Mouse (Mus musculus): Measurements from ENCODE around the gene Grhl3. TPM values are rescaled to one million over a fixed set of nuclear protein-coding genes. Genes with fewer than 3 reads are reported as not detected.

Grhl3 gene
- polyA plus RNA-seq, 1 experiment: 0.28 TPM

DNA sequence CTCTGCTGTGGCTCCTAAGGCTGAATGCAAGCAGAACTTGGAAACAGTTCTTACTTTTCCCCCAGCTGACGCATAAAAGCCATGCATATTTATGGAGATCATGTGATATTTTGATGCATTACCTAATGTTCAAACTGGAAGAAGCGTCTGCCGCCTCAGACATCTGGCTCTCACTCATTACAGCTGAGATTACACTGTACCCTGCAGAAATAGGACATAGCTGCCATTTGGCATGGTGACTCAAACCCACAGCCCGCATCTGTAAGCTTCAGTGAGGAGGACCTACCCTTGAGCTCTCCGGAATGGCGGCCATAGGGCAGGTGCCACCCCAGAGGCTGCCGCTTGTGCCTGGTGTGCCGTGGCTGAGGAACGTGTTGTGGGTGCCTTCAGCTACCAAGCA is 42.2 kb downstream of the Grhl3 start:
- TF ChIP-seq CTCF (conservative IDR thresholded peaks at IDR 0.05; ENCODE audit: insufficient read depth, insufficient read length, low read depth, low read length) (no peak), POLR2A (IDR thresholded peaks at IDR 0.05; ENCODE audit: low read depth, low read length) (no peak)
- Histone ChIP-seq H3K27ac (ENCODE audit: insufficient read depth, low read depth, low read length) (no peak overlapping the region), H3K36me3 (ENCODE audit: control insufficient read depth, insufficient read depth, low read length) (no peaks in the 10 kb centered on the region), H3K4me3 (ENCODE audit: insufficient read depth, low read depth, low read length) (no peak overlapping the region), H3K27me3 (replicated peaks; ENCODE audit: control insufficient read depth, insufficient read depth, low read length) (no peaks in the 10 kb centered on the region), H3K4me1 (ENCODE audit: control insufficient read depth, insufficient read depth, low read length) (no peaks in the 10 kb centered on the region)
- no peak for DNase-seq
- WGBS: 86% methylated on average over 9 of the region's 9 CpGs

DNA sequence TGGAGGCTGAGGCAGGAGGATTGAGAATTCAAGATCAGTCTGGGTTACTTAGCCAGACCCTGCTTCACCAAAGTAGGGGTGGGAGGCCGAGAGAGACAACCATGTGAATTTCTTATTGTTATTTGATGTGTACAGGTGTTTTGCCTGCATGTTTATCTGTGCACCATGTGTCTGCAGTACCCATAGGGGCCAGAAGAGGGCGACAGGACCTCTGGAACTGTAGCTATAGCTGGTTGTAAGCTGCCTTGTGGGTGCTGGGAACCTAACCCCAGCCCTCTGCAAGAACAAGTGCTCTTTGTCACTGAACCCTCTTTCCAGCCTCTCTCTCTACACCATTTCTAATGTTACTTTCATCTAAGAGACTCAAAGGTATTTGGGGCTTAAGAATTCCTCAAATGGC is 43.2 kb downstream of the Grhl3 start:
- no peaks in the 10 kb centered on the region for H3K27me3 ChIP-seq (replicated peaks; ENCODE audit: control insufficient read depth, insufficient read depth, low read length)
- WGBS: 67% methylated on average over 2 of the region's 2 CpGs
- no peaks in the 10 kb centered on the region for H3K4me1 ChIP-seq (ENCODE audit: control insufficient read depth, insufficient read depth, low read length)
- TF ChIP-seq CTCF (conservative IDR thresholded peaks at IDR 0.05; ENCODE audit: insufficient read depth, insufficient read length, low read depth, low read length) (no peak), POLR2A (IDR thresholded peaks at IDR 0.05; ENCODE audit: low read depth, low read length) (no peak)
- H3K4me3 ChIP-seq (ENCODE audit: insufficient read depth, low read depth, low read length): no peak overlapping the region
- H3K27ac ChIP-seq (ENCODE audit: insufficient read depth, low read depth, low read length): no peak overlapping the region
- H3K36me3 ChIP-seq (ENCODE audit: control insufficient read depth, insufficient read depth, low read length): no peaks in the 10 kb centered on the region
- no peak for DNase-seq

DNA sequence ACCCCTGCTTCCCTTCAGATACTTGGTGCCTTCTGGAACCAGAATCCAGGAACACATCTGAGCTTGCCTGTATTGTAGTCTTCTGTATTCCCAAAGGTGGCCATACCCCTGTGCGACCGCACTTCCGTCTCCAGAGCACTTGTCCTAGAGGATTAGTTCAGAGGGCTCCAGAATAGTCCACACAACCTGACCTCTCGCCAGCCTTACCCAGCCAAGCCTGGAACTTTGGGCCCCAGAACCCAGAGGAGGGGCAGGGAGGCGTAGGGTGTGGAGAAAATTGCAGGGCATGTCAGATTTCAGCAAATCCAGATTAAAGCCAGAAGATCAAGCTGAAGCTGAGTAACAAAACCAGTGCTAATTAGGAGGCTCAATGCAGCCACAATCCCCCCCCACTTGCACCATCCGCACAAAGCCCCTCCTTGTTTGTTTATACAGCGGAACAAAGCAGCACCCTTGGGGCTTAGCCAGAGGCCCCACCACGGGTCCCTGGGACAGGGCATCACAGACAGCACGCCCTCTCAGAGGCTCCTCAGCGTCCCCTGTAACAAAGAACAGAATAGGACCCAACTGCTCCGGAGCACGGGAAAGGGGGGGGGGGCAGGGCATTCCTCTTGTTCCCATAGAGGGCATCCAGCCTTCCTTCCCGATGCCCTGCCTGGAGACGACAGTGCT is 47.3 kb downstream of the Grhl3 start:
- WGBS: 51% methylated on average over 14 of the region's 14 CpGs
- Histone ChIP-seq H3K27ac (ENCODE audit: insufficient read depth, low read depth, low read length) (no peak overlapping the region), H3K27me3 (replicated peaks; ENCODE audit: control insufficient read depth, insufficient read depth, low read length) (no peaks in the 10 kb centered on the region), H3K36me3 (ENCODE audit: control insufficient read depth, insufficient read depth, low read length) (no peaks in the 10 kb centered on the region), H3K4me3 (ENCODE audit: insufficient read depth, low read depth, low read length) (no peak overlapping the region), H3K4me1 (ENCODE audit: control insufficient read depth, insufficient read depth, low read length) (no peaks in the 10 kb centered on the region)
- DNase-seq: no peak
- TF ChIP-seq POLR2A (IDR thresholded peaks at IDR 0.05; ENCODE audit: low read depth, low read length) (no peak), CTCF (conservative IDR thresholded peaks at IDR 0.05; ENCODE audit: insufficient read depth, insufficient read length, low read depth, low read length) (no peak)

DNA sequence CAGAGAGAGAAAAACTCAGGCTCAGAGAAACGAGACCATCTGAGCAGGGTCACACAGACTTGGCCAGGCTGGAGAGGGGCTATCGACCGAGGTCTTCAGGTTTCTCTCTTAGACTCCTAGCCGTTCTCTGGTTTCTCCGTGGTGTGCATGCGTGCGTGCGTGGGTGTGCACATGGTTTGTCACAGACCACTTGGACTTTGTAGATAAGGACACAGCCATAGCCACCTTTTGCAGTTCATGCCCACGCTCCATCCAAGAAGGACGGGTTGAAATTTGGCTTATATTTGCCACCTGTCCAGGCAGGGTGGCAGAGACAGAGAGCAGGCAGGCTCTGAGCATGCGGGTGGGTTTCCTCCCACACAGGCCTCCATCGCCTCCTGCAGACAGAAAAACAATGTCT is 48.4 kb downstream of the Grhl3 start:
- Histone ChIP-seq H3K4me3 (ENCODE audit: insufficient read depth, low read depth, low read length) (no peak overlapping the region), H3K36me3 (ENCODE audit: control insufficient read depth, insufficient read depth, low read length) (no peaks in the 10 kb centered on the region), H3K4me1 (ENCODE audit: control insufficient read depth, insufficient read depth, low read length) (no peaks in the 10 kb centered on the region), H3K27me3 (replicated peaks; ENCODE audit: control insufficient read depth, insufficient read depth, low read length) (no peaks in the 10 kb centered on the region), H3K27ac (ENCODE audit: insufficient read depth, low read depth, low read length) (no peak overlapping the region)
- no peak for TF ChIP-seq CTCF (conservative IDR thresholded peaks at IDR 0.05; ENCODE audit: insufficient read depth, insufficient read length, low read depth, low read length)
- TF ChIP-seq POLR2A (IDR thresholded peaks at IDR 0.05; ENCODE audit: low read depth, low read length): no peak
- no peak for DNase-seq
- WGBS: 65% methylated on average over 12 of the region's 12 CpGs

GRCm38 (mm10) chr4:135523939-135524338 is 49.5 kb downstream of the Grhl3 start:
- DNase-seq: no peak
- TF ChIP-seq CTCF (conservative IDR thresholded peaks at IDR 0.05; ENCODE audit: insufficient read depth, insufficient read length, low read depth, low read length) (no peak), POLR2A (IDR thresholded peaks at IDR 0.05; ENCODE audit: low read depth, low read length) (no peak)
- Histone ChIP-seq H3K27me3 (replicated peaks; ENCODE audit: control insufficient read depth, insufficient read depth, low read length) (no peaks in the 10 kb centered on the region), H3K27ac (ENCODE audit: insufficient read depth, low read depth, low read length) (no peak overlapping the region), H3K36me3 (ENCODE audit: control insufficient read depth, insufficient read depth, low read length) (no peaks in the 10 kb centered on the region), H3K4me3 (ENCODE audit: insufficient read depth, low read depth, low read length) (no peak overlapping the region), H3K4me1 (ENCODE audit: control insufficient read depth, insufficient read depth, low read length) (no peaks in the 10 kb centered on the region)
- 24% methylated on average over 7 of the region's 7 CpGs for WGBS

GRCm38 (mm10) chr4:135520421-135520820 is 53.0 kb downstream of the Grhl3 start:
- no peaks in the 10 kb centered on the region for H3K27me3 ChIP-seq (replicated peaks; ENCODE audit: control insufficient read depth, insufficient read depth, low read length)
- H3K4me3 ChIP-seq (ENCODE audit: insufficient read depth, low read depth, low read length): no peak overlapping the region
- no peak overlapping the region for H3K27ac ChIP-seq (ENCODE audit: insufficient read depth, low read depth, low read length)
- TF ChIP-seq CTCF (conservative IDR thresholded peaks at IDR 0.05; ENCODE audit: insufficient read depth, insufficient read length, low read depth, low read length) (no peak), POLR2A (IDR thresholded peaks at IDR 0.05; ENCODE audit: low read depth, low read length) (no peak)
- no peaks in the 10 kb centered on the region; the same call in 1 of the 2 replicates for H3K4me1 ChIP-seq (ENCODE audit: control insufficient read depth, insufficient read depth, low read length)
- 79% methylated on average over 9 of the region's 9 CpGs for WGBS
- DNase-seq: no peak
- no peaks in the 10 kb centered on the region for H3K36me3 ChIP-seq (ENCODE audit: control insufficient read depth, insufficient read depth, low read length)

DNA sequence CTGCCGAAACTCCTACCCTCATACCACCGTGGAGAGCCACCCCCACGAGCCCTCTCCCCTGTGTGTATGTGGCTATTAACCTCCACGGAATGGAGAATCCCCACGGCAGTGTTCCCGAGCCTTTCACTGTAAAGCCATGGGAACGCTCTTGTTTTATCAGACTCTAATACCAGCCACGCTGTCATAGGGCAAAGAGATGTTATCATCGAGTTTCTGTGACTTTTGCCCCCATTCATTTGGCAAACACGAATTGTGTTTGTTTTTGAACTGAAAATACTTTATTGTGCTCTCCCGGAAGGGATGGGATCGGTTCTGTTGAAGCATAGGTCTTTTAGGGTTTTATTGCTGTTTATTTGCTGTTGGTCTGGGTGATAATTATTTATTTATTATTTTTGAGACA is 55.3 kb downstream of the Grhl3 start:
- Histone ChIP-seq H3K27ac (ENCODE audit: insufficient read depth, low read depth, low read length) (no peak overlapping the region), H3K27me3 (replicated peaks; ENCODE audit: control insufficient read depth, insufficient read depth, low read length) (no peaks in the 10 kb centered on the region), H3K4me1 (ENCODE audit: control insufficient read depth, insufficient read depth, low read length) (no peaks in the 10 kb centered on the region; the same call in 1 of the 2 replicates), H3K4me3 (ENCODE audit: insufficient read depth, low read depth, low read length) (no peak overlapping the region), H3K36me3 (ENCODE audit: control insufficient read depth, insufficient read depth, low read length) (no peaks in the 10 kb centered on the region)
- no peak for DNase-seq
- TF ChIP-seq POLR2A (IDR thresholded peaks at IDR 0.05; ENCODE audit: low read depth, low read length) (no peak), CTCF (conservative IDR thresholded peaks at IDR 0.05; ENCODE audit: insufficient read depth, insufficient read length, low read depth, low read length) (no peak)
- 77% methylated on average over 12 of the region's 12 CpGs for WGBS
